In the genomic region with DNA sequence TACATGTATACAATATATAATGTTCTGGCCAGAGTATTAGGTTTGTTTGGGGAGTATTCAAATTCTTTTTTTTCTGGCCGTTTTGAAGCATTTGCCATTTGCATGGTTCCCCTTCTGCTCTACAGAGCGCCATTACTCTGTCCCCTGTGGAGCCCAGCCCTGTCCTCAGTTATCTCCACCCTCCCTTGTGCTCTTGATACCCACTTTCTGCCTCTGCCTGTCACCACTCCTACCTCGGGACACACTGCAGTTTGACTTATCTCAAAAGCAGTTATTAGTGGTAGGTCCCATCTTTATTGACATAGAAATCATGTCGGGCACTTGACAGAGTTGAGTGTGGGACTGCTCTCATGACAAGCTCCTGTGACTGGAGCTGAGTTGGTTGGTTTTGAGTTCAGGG, we compare ENCODE assay signal across 17 mouse cellular contexts.
"Had no signal": no experiment of that assay in that cellular context is flagged by ENCODE, and none has a peak within 500 bp of the region (broad histone marks: within the 10 kb centered on the region; RNA-seq: fewer than 3 reads in every experiment).

No protein-coding gene starts in this region.

- H3K27me3 ChIP-seq: lung, embryonic 15.5 days; megakaryocyte, embryonic 14.5 days; midbrain, embryonic 13.5 days; midbrain, embryonic 15.5 days; neural tube, embryonic 12.5 days; stomach, embryonic 15.5 days had no signal

- H3K4me3 ChIP-seq: lung, embryonic 15.5 days; megakaryocyte, embryonic 14.5 days; midbrain, embryonic 13.5 days; midbrain, embryonic 15.5 days; neural tube, embryonic 12.5 days; stomach, embryonic 15.5 days had no signal

- H3K27ac ChIP-seq: lung, embryonic 15.5 days; macrophage; midbrain, embryonic 13.5 days; midbrain, embryonic 15.5 days; neural tube, embryonic 12.5 days; stomach, embryonic 15.5 days; stomach, postnatal 0 days had no signal

- H3K9me3 ChIP-seq: megakaryocyte, embryonic 14.5 days; midbrain, embryonic 13.5 days; midbrain, embryonic 15.5 days; neural tube, embryonic 12.5 days; stomach, embryonic 15.5 days had no signal

- H3K9ac ChIP-seq: lung, embryonic 15.5 days; midbrain, embryonic 13.5 days; midbrain, embryonic 15.5 days; neural tube, embryonic 12.5 days; stomach, embryonic 15.5 days had no signal

- DNase-seq: lung, adult 2 months; lung, postnatal 14 days; lung, postnatal 36 days; right cerebral cortex, postnatal 14 days; thymus, adult 2 months; thymus, postnatal 25 days; thymus, postnatal 4 days had no signal

- H3K4me1 ChIP-seq: lung, embryonic 15.5 days; megakaryocyte, embryonic 14.5 days; midbrain, embryonic 13.5 days; midbrain, embryonic 15.5 days; neural tube, embryonic 12.5 days; stomach, embryonic 15.5 days had no signal

- ATAC-seq: lung, postnatal 0 days; midbrain, embryonic 13.5 days; midbrain, embryonic 15.5 days had no signal

- H3K4me2 ChIP-seq: lung, embryonic 15.5 days; midbrain, embryonic 11.5 days; midbrain, embryonic 13.5 days; midbrain, embryonic 15.5 days; neural tube, embryonic 12.5 days; stomach, embryonic 15.5 days had no signal
